Mouse (Mus musculus): ENCODE data around the gene Adcy10.

- TF ChIP-seq HCFC1 (IDR thresholded peaks at IDR 0.05; ENCODE audit: borderline replicate concordance, insufficient read depth, low read length) (no peak), CHD2 (IDR thresholded peaks at IDR 0.05; ENCODE audit: low read depth, low read length) (no peak), MAFK (IDR thresholded peaks at IDR 0.05; ENCODE audit: insufficient read depth, low read depth, low read length) (no peak), ZNF384 (IDR thresholded peaks at IDR 0.05; ENCODE audit: low read depth, low read length) (no peak), ZC3H11A (IDR thresholded peaks at IDR 0.05; ENCODE audit: borderline replicate concordance, low read depth, low read length) (no peak)
Observed at GRCm38 (mm10) chr1:165510161-165510560, 25.2 kb downstream of the Adcy10 start.
